In genomic region chr14:11536121-11536520, GRCm38 (mm10) we compare ENCODE assay signal across 13 mouse cellular contexts. TPM values are rescaled to one million over a fixed set of nuclear protein-coding genes. Genes with fewer than 3 reads are reported as not detected.
"Had no signal": no experiment of that assay in that cellular context is flagged by ENCODE, and none has a peak within 500 bp of the region (broad histone marks: within the 10 kb centered on the region; RNA-seq: fewer than 3 reads in every experiment).

No protein-coding gene starts in this region.

- DNase-seq: gastrocnemius, postnatal 14 days; gastrocnemius, postnatal 36 days; heart, adult 18-20 months; heart, postnatal 10 days; kidney, adult 11 months; kidney, adult 2 months; kidney, adult 9 months; kidney, postnatal 14 days; kidney, postnatal 36 days; layer of hippocampus, adult 9-11 months; liver; liver, embryonic 13.5 days had no signal

RNA-seq across cellular contexts. Expression of gene Ptprg, which starts 17.2 kb away (rescaled TPM):
- total RNA-seq: hematopoietic stem cell, adult 5-6 weeks had no signal
